Mouse (Mus musculus): ENCODE data around the gene St8sia4. TPM values are rescaled to one million over a fixed set of nuclear protein-coding genes. Genes with fewer than 3 reads are reported as not detected.

Gene St8sia4
- total RNA-seq, 2 experiments from 2014 or later, result 11.9 to 12.2 TPM

DNA sequence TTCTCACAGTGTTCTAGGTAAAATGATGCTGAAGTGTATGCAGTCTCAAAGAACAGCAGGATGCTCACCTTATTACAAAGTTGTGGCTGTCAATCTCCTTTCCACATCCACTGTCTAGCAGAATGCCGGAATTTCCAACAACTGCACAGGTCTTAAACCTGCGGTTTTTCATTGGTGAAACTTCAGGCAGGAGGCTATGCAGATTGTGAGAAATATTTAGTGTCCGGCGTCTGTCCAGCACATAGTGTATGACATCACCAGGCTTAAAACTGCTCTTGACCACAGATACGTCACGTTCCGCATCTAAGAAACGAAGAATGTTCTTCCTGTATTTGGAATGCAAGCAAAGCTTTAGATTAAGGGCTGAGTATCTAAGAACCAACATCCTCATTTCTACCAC is 13.9 kb downstream of the St8sia4 start:
- no peak for DNase-seq (ENCODE audit: low spot score in 2 of 2)
- Histone ChIP-seq H3K4me3 (no peak overlapping the region), H3K27ac (no peak overlapping the region)
- TF ChIP-seq CTCF (conservative IDR thresholded peaks at IDR 0.05), result no peak

DNA sequence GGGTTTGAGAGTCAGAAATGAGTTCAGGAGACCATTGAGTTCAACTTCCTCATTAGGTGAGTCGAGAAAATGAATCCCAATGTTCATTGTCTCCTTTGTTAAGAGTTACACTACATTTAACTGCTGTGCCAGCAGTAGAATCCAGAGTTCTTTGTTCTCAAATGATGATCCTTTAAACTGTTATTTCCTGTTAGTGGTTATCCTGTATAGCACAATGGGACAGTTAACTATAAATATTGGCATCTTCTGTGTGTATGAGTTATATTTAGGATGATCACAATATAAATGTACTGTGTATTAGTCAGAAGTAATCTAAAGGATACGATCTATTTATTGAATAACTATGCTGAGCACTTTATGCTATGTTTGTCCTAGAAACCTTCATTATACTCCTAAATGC is 23.1 kb downstream of the St8sia4 start:
- no peak for DNase-seq (ENCODE audit: low spot score in 2 of 2)
- TF ChIP-seq CTCF (conservative IDR thresholded peaks at IDR 0.05), result no peak
- H3K4me3 ChIP-seq, result no peak overlapping the region
- H3K27ac ChIP-seq, result no peak overlapping the region

DNA sequence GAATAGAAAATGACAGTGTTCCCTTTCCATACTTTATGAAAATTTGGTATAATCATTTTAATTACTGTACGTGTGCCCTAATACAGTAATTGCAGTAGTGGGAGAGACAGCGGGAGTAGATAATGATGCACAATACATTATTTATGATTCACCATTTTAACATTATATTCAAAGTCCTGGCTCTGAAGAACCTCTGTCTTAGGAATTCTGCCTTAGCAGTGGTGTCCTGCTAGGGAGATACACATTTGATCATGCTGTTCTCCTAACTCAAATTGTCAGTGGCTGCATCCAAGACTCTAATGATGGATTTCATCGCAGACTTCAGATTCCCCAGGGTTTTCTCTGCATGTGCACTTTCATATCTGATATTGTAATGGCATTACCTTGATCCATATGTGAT is 28.4 kb downstream of the St8sia4 start:
- no peak overlapping the region for H3K27ac ChIP-seq
- H3K4me3 ChIP-seq, result no peak overlapping the region
- DNase-seq (ENCODE audit: low spot score in 2 of 2), result no peak
- no peak for TF ChIP-seq CTCF (conservative IDR thresholded peaks at IDR 0.05)

DNA sequence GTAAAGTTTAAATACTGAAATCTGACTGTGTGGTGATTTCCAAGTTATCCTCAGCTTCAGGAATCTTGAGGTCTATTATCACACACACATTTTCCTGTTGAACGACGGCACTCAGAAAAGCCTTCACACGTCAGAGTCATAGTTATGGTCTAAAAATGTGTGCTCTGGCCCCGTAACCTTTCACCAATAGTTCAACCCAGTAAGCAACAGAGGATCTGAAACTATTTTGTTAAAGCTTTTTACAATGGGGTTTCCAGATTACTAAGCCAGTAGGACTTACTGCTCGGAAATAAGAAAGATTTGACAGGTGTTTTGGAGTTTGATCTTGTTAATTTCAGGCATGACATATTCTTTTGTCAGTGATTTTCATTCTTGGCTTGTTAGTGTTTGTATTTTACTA is 43.0 kb downstream of the St8sia4 start:
- H3K4me3 ChIP-seq, result no peak overlapping the region
- TF ChIP-seq CTCF (conservative IDR thresholded peaks at IDR 0.05), result no peak
- no peak for DNase-seq (ENCODE audit: low spot score in 2 of 2)
- no peak overlapping the region for H3K27ac ChIP-seq

DNA sequence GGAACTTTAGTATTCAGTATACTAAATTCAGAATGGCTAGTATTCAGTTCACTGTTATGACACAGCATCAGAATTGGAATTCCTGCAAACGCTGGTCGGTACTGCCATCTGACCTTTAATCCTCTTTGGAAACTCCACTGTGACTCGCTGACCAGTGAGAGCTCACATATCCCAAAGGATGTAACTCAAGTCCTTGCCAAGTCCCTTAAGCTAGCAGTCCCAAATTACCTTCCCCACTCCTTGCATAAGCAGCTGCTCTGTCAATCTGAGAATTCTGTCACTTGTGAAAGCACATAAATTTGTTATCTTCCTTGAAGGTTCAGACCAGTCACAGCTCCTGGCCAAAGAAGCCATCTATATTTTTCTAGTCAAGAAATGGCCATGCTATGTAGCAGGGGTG is 48.7 kb downstream of the St8sia4 start:
- no peak overlapping the region for H3K27ac ChIP-seq
- DNase-seq (ENCODE audit: low spot score in 2 of 2), result no peak
- no peak overlapping the region for H3K4me3 ChIP-seq
- no peak for TF ChIP-seq CTCF (conservative IDR thresholded peaks at IDR 0.05)

DNA sequence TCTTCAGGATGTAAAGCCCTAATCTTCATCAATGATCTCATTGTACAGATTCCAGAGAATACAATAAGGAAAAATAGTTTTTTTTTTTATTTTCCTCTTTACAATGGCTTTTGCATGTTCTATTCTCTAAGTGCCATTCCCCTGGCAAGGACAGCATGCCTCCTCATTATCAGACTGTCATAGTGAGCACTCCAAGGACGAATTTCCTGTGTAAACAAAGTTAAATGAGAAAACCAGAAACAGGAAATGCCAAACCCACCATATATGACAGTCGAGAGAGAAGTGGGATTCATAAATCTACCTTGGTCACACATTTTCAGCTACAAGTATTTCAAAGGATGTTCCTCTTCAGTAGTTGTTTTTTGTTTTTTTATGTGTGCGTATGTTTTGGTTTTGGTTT is 49.2 kb downstream of the St8sia4 start:
- H3K27ac ChIP-seq, result no peak overlapping the region
- TF ChIP-seq CTCF (conservative IDR thresholded peaks at IDR 0.05), result no peak
- no peak for DNase-seq (ENCODE audit: low spot score in 2 of 2)
- no peak overlapping the region for H3K4me3 ChIP-seq

DNA sequence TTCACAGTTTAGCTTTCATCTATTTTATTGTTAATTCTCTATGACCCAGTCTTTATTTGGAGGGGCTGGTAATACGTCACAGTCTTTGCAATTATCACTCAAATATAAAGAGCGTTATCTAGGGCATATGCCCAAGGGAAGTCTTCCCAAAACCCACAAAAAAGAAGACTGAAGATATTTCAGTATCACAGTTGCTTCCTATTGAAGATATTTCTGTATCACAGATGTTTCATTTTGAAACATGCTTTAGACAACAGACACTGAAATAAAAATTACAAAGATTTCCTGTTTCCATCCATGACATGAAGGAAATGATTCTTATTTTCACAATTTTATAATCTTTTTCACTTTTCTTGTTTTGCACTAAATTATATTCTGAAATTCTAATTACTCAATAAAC is 57.4 kb downstream of the St8sia4 start:
- TF ChIP-seq CTCF (conservative IDR thresholded peaks at IDR 0.05), result no peak
- no peak for DNase-seq (ENCODE audit: low spot score in 2 of 2)

GRCm38 (mm10) chr1:95609045-95609444 is 58.3 kb downstream of the St8sia4 start:
- no peak for TF ChIP-seq CTCF (conservative IDR thresholded peaks at IDR 0.05)
- H3K4me3 ChIP-seq, result no peak overlapping the region
- no peak for DNase-seq (ENCODE audit: low spot score in 2 of 2)
- H3K27ac ChIP-seq, result no peak overlapping the region

More for the DNA sequence above, 57.4 kb downstream of the St8sia4 start:
- no peak overlapping the region for H3K4me3 ChIP-seq
- H3K27ac ChIP-seq, result no peak overlapping the region

DNA sequence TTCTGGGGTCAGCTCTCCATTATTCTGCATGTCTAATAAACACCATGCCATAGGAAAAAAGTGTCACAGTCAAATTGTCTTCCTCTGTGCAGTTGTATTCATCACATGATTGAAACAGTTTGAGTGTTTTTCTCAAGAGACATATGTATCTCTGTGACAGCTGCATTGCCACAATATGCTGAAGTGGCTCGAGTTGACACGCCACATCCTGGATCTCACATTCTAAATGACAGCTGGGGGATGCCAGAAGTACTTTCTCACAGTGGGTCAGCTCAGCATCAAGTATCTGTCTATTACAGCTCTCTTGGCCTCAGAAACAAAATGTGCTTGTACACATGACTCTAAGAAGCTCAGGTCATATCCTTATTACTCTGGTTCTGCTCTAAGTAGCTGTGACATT is 61.9 kb downstream of the St8sia4 start:
- DNase-seq (ENCODE audit: low spot score in 2 of 2), result no peak
- no peak overlapping the region for H3K4me3 ChIP-seq
- no peak overlapping the region for H3K27ac ChIP-seq
- no peak for TF ChIP-seq CTCF (conservative IDR thresholded peaks at IDR 0.05)

DNA sequence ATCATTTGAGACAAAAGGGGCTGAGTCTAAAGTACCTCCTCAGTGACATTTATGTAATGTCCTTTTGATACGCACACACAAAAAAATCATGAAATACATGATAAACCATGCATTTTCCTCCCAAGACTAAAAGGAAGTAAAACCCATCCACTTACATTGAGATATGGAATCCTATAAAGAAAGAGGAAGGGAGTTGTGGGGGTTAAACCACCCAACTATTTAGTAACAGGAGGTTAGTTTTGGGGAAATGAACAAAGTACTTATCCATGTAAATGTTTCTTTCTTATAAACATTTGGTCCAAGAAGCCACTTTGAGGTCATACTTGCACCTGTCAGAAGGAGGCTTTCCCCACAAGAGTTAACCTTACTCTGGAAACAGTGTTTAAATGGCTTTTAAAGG is 69.3 kb downstream of the St8sia4 start:
- DNase-seq (ENCODE audit: low spot score in 2 of 2), result no peak
- Histone ChIP-seq H3K27ac (no peak overlapping the region), H3K4me3 (no peak overlapping the region)
- TF ChIP-seq CTCF (conservative IDR thresholded peaks at IDR 0.05), result no peak

DNA sequence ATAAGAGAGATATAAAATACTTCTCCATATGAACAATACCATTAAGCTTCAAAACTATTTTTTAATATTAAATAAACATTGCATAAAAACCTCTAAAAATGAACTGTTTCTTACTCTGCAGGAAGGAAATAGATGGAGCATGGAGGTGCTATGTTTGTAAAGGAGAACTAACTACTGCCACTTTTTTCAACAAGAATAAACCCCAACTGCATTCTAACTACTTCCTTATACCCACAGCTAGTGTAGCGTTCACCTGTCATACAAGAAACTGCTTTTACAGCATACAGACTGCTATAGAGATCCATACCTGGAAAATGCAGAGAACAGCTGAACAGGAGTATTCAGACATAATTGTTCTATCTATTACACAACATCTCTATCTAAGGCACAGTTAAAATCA is 70.5 kb downstream of the St8sia4 start:
- DNase-seq (ENCODE audit: low spot score in 2 of 2), result no peak
- H3K27ac ChIP-seq, result no peak overlapping the region
- H3K4me3 ChIP-seq, result no peak overlapping the region
- no peak for TF ChIP-seq CTCF (conservative IDR thresholded peaks at IDR 0.05)

DNA sequence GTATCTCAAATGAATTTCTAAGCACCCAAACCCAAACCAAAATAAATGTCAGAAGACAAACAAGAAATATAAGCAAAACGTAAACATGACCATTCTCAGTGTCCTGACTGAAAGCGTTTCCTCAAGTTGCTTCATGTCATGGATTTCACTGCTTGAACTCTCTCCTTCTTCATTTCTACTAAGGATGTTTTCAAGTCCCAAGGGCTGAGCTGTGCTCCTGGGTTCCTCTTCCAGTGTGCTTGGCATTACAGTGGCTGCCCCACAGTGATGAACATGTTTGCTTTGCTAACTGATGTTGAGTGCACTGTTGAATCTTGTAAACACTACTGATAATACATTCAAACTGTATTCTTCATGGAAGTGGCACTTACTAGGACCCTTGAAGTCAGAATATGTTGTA is 76.3 kb downstream of the St8sia4 start:
- H3K4me3 ChIP-seq, result no peak overlapping the region
- DNase-seq (ENCODE audit: low spot score in 2 of 2), result no peak
- TF ChIP-seq CTCF (conservative IDR thresholded peaks at IDR 0.05), result no peak
- H3K27ac ChIP-seq, result no peak overlapping the region

- no peak for DNase-seq (ENCODE audit: low spot score in 2 of 2)
- TF ChIP-seq CTCF (conservative IDR thresholded peaks at IDR 0.05), result no peak
- Histone ChIP-seq H3K27ac (no peak overlapping the region), H3K4me3 (no peak overlapping the region)
These were observed 77.3 kb downstream of the St8sia4 start for GRCm38 (mm10) chr1:95590108-95590507.

GRCm38 (mm10) chr1:95589471-95589870 is 77.9 kb downstream of the St8sia4 start:
- TF ChIP-seq CTCF (conservative IDR thresholded peaks at IDR 0.05), result no peak
- DNase-seq (ENCODE audit: low spot score in 2 of 2), result no peak
- H3K4me3 ChIP-seq, result no peak overlapping the region
- H3K27ac ChIP-seq, result no peak overlapping the region

DNA sequence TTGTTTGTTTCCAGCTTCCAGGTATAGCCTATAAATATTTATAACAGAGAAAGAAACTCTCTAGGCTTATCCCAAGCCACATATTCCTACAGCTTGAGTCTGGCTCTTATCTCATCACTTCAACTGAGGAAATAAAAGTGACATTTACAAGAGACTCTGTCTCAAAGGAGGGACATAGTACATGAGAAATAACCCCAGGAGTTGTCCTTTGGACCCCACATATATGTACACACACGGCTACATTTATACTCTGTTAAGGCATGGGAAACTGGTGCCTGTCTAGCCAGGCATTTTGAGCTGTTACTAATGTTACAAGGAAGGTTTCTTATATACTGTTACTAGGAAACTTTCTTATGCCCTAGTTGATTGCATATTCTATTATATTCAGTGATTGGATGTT is 84.1 kb downstream of the St8sia4 start:
- TF ChIP-seq CTCF (conservative IDR thresholded peaks at IDR 0.05), result no peak
- Histone ChIP-seq H3K27ac (no peak overlapping the region), H3K4me3 (no peak overlapping the region)
- no peak for DNase-seq (ENCODE audit: low spot score in 2 of 2)
